Mouse (Mus musculus) cerebellum, postnatal 10 days (tissue): Measurements from ENCODE around the gene Iqcf1.
A peak's percentile ranks its signal among the peaks of the same experiment; 100 is the strongest.
"Not testable (repeated sequence)": the region's sequence is repeated elsewhere in the genome, so short reads cannot be mapped to it uniquely, and the experiment has no call there.

Source experiments
- DNase-seq, 2 experiments: peaks; one replicate each; pipeline ENCODE4 v3.0.0; 2021; ENCODE audit warnings: mixed read lengths in 2 of 2

Gene Iqcf1

DNA sequence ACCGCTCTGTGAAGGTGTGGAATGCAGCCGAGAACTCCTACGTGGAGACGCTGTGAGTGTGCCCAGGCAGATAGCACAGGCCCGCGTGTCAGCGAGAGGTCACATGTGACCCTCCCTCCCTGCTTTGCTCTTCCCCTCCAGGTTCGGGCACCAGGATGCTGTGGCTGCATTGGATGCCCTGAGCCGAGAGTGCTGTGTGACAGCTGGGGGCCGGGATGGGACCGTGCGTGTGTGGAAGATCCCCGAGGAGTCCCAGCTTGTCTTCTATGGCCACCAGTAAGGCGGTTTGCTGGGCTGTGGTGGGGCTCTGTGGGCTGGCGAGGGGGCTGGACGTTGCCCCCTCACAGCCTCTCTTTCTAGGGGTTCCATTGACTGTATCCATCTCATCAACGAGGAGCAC is 16.2 kb upstream of the Iqcf1 start:
- no peak for DNase-seq

DNA sequence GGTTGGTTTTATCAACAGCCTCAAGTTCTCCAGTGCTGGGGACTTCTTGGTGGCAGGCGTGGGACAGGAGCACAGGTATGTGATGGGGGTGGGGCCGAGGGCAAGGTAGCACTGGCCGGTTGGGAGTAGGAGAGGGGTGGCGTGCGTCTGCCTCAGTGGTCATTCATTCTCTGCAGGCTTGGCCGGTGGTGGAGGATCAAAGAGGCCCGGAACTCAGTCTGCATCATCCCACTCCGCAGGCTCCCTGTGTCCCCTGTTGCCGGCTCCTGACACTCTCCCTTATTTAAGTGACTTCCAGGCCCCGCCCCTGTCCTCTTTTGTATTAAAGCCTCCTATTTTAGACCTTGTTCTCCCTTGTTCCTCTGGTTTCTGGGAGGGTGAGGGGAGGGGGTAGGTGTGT is 14.7 kb upstream of the Iqcf1 start:
- DNase-seq = peak in 1 of 2 experiments; percentile 5

DNA sequence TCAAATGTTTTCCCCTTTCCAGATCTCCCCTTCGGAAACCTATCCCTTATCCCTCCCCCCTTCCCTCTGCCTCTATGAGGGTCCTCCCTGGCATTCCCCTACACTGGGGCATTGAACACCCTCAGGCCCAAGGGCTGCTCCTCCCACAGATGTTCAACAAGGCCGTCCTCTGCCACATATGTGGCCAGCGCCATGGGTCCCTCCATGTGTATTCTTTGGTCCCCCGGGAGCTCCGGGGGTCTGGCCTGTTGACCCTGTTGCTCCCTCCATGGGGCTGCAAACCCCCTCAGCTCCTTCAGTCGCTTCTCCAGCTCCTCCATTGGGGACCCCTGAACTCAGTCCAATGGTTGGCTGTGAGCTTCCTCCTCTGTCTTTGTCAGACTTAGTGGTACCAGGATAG is 12.2 kb upstream of the Iqcf1 start:
- DNase-seq = not testable (repeated sequence)

DNA sequence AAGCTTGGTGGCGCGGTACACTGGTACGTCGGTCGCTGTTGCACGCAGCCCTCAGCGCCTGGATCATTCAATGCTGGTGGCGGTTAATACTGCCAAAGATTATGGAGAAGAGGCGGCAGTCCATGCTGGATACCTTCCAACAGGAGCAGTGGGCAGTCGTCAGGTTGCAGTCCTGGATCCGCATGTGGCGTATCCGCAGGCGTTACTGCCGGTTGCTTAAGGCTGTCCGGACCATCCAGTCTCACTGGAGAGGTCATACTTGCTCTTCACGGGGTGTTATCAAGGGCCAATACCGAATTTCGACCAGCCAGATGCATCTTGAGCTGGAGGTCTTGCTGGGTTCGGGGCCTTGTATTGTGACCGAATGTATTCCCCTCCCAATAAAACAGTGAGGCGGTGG is 2.1 kb downstream of the Iqcf1 start:
- DNase-seq = no peak

DNA sequence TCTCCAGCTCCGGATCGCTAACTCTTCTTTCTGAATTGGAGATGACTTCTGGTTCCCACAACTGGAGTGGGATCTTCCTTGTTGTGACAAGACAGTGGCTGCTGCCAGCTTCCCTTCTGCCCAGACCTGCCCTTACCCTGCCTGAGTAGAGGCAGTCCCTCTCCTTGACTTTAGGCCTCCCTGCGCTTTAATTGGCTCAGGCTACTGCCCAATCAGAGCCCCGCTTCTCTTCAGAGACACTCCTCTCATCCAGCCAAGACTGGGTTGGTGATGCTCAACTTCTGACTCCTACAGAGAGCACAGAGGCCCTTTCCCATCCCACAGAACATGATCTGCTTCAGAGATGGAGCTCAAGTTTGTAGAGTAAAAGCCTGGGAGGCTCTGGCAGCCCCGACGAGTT is 4.5 kb downstream of the Iqcf1 start:
- DNase-seq = no peak

DNA sequence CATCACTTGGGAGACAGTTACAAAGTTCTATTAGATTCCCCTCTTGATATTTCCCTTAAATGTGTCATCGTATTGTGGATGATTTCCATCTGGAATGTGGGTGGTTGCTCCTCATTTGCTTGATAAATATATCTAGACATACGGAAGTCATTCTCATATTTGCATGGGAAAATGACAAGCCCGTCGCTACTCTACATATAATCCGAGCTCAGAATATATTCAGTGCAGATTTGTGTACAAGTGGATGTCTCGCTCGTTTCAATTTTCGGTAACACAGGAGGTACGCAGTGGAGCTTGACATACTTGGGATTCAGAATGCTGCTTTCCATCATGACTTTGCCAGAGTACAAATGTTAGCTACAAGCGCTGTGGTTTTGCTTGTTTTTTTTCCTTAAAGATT is 9.6 kb downstream of the Iqcf1 start:
- DNase-seq = no peak

DNA sequence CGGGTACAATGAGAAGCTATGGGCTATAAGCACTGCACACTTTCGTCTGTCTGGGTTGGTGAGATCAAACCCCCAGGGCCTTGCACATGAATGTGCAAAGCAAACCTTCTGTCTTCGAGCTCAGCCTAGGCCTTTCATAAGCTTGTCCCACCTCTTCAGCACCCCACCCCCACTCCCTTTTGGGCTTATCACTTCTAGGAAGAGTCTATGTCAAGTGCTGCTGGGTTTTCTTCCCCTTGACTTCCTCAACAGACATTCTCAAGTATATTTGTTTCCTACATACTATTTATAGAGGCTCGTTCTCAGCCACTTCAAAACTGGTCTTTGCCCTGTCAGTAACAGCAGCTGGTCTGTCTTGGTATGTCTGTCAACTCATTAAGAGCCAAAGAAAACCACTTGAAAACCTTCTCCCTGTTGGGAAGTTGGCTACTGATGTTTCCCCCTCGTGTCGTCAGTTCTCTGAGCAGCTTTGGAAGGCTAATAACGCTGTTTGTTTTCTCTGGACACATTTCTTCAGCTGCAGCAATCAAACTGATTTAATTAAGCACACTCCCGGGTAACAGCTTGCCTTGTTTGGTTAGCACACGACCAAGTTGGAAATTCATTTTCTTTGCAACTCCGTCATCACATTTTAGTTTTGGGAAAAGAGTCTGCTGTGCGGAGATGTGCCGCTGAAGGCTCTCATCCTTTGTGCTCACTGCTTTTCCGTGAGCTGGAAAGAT is 13.1 kb downstream of the Iqcf1 start:
- DNase-seq = no peak

DNA sequence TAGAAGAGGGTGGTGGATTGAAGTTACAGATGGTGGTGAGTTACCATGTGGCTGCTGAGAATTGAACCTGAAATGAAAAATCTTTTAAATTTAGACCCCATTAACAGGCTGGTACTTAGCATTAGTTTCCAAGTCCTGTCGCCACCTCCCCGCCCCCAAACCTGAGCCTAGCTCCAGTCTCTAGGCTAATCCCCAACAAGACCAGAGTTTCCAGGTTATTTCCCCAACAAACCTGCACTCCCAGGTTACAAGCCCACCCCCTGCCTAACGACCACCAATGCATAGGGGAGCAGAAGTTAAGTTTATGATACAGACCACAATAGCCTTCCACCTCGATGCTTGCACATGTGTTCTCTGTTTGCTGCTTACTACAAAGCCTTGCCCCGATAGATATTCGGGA is 13.8 kb downstream of the Iqcf1 start:
- no peak for DNase-seq

DNA sequence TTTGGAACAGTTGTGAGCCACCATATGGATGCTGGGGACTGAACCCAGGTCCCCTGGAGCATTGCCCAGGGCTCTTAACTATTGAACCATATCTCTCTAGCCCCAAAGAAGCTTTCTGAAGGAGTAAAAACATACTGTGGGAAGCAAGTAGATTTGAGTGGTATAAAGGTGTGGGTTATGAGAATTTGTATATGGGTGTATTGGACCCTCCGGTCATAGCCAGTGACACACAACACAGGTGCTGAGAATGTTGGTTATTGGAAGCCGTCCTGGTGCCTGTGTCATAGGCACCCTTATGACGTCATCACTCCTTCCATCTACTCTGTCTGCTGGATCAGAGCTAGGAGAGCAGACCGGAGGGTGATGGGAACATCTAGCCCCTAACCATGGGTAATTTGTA is 14.5 kb downstream of the Iqcf1 start, which contains the start of gene Iqcf5:
Gene Iqcf5, plus strand, starts transcription at position 301 of the 400 bp plus-strand sequence.
- no peak for DNase-seq

DNA sequence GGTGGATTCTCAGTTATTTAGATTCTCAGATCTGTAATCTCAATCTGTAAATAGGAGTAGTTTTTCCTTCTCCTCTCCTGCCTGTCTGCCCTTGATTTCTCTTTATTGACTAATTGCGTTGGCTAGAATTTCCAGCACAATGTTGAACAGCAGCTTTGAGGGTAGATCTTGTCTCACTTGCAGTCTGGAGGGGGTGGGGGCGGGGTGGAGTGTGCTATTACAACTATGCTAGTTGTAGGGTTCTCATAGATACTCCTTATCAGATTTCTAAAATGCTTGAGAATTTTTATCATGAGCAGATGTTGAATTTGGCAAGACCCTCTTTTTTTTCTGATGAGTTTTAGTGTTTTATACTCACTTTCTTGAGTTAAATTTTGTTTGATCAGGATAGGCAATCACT is 19.7 kb downstream of the Iqcf1 start:
- DNase-seq = no peak

DNA sequence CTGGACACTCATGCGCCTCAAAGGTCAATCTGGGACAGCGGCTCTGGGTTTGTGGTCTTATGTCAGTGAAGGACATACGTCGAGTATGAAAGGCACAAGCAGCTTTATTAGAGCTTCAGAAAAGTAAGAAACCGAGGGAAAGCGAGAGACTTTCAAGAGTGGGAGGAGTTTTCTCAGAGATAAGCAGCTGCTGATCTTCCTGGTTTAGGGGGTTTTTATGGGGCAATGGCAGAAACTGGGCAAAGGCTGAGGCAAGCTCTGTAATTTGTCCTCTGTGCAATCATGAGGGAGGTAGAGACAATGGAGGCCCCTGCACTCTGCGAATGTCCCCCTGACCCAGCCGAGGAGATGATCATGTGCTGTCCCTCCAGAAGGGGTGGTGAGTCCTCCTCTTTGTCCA is 20.1 kb downstream of the Iqcf1 start:
- no peak for DNase-seq

DNA sequence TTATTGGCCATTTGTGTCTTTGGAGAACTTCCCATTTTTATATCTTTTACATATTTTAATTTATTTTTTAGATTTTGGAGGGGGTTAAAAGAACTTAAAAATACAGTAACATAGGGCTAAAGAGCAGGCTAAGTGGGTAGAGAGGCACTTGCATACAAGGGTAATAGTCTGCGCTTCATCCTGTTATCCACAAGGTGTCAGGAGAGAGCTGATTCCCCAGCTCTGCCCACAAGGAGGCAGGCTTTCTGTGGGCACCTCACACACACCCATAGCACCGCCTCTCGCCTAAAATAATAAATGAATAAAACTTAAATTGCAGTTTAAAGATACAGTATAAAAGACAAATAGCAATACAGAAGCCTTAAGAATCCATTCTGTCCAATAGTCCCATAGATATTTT is 32.1 kb downstream of the Iqcf1 start:
- DNase-seq = peak; percentile 31 to 38

DNA sequence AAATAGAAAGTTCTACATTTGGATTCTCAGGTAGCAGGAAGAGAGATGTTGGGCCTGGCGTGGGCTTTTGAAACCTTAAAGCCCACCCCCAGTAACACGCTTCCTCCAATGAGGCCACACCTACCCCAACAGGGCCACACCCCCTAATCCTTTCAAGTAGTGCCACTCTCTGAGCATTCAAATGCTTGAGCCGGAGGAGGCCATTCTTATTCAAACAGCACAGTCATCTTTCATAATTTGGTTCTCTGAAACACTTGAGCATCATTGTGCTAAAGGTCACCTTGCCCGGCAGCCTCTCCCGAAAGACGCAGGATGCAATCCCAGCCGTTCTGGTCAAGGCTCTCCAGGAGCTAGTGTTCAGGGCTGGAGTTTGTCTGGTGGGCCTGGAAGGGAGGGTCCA is 34.5 kb downstream of the Iqcf1 start:
- no peak for DNase-seq

DNA sequence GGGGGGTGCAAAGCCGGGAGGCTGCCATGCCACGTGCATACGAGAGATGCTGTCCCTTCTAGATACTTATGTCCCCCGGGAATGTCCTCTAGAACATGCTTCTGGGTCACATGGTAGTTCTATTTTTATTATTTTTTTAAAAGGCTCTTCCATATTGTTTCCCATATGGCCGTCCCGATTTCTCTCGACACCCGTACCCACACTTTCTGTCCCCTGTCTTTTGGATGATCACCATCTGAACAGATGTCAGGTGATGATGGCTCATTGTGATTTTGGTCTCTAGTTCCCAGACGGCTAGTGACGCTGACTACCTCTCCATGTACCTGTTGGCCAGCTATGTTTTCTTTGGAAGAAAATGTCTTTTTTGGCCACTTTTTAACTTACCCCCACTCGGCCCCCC is 35.2 kb downstream of the Iqcf1 start:
- DNase-seq = no peak
